In genomic region chr3:50457136-50457535, GRCm38 (mm10) we compare ENCODE assay signal across 28 mouse cellular contexts. TPM values are rescaled to one million over a fixed set of nuclear protein-coding genes. Genes with fewer than 3 reads are reported as not detected.
"Had no signal": no experiment of that assay in that cellular context is flagged by ENCODE, and none has a peak within 500 bp of the region (broad histone marks: within the 10 kb centered on the region; RNA-seq: fewer than 3 reads in every experiment).

No protein-coding gene starts in this region.

- H3K9ac ChIP-seq: embryonic facial prominence, embryonic 12.5 days; embryonic facial prominence, embryonic 13.5 days; embryonic facial prominence, embryonic 15.5 days; forebrain, embryonic 12.5 days; forebrain, embryonic 13.5 days; forebrain, embryonic 15.5 days; forebrain, postnatal 0 days had no signal

- H3K27ac ChIP-seq: embryonic facial prominence, embryonic 10.5 days; embryonic facial prominence, embryonic 12.5 days; embryonic facial prominence, embryonic 13.5 days; embryonic facial prominence, embryonic 15.5 days; forebrain, embryonic 10.5 days; forebrain, embryonic 12.5 days; forebrain, embryonic 13.5 days; forebrain, embryonic 15.5 days; gastrocnemius, adult 2 months; heart, adult 2 months had no signal

- ATAC-seq: forebrain, embryonic 13.5 days; forebrain, embryonic 14.5 days; forebrain, embryonic 15.5 days; forebrain, embryonic 16.5 days; forebrain, postnatal 0 days had no signal

- H3K9me3 ChIP-seq: embryonic facial prominence, embryonic 10.5 days; embryonic facial prominence, embryonic 12.5 days; embryonic facial prominence, embryonic 13.5 days; embryonic facial prominence, embryonic 15.5 days; forebrain, embryonic 10.5 days; forebrain, embryonic 12.5 days; forebrain, embryonic 13.5 days; forebrain, embryonic 15.5 days had no signal

- H3K27me3 ChIP-seq: embryonic facial prominence, embryonic 12.5 days; embryonic facial prominence, embryonic 13.5 days; embryonic facial prominence, embryonic 15.5 days; forebrain, embryonic 12.5 days; forebrain, embryonic 13.5 days; forebrain, embryonic 15.5 days had no signal

- H3K4me3 ChIP-seq: embryonic facial prominence, embryonic 10.5 days; embryonic facial prominence, embryonic 12.5 days; embryonic facial prominence, embryonic 13.5 days; embryonic facial prominence, embryonic 15.5 days; erythroblast, embryonic 14.5 days; forebrain, embryonic 10.5 days; forebrain, embryonic 12.5 days; forebrain, embryonic 13.5 days; forebrain, embryonic 15.5 days; gastrocnemius, adult 2 months; heart, adult 2 months had no signal

- H3K4me1 ChIP-seq: embryonic facial prominence, embryonic 10.5 days; embryonic facial prominence, embryonic 12.5 days; embryonic facial prominence, embryonic 13.5 days; embryonic facial prominence, embryonic 15.5 days; forebrain, embryonic 10.5 days; forebrain, embryonic 12.5 days; forebrain, embryonic 13.5 days; forebrain, embryonic 15.5 days had no signal

- H3K4me2 ChIP-seq: embryonic facial prominence, embryonic 12.5 days; embryonic facial prominence, embryonic 13.5 days; embryonic facial prominence, embryonic 15.5 days; forebrain, embryonic 12.5 days; forebrain, embryonic 13.5 days; forebrain, embryonic 15.5 days had no signal

- H3K36me3 ChIP-seq: embryonic facial prominence, embryonic 10.5 days; embryonic facial prominence, embryonic 12.5 days; embryonic facial prominence, embryonic 13.5 days; embryonic facial prominence, embryonic 15.5 days; forebrain, embryonic 10.5 days; forebrain, embryonic 12.5 days; forebrain, embryonic 15.5 days had no signal

- DNase-seq: cerebellum, adult 2 months; cerebellum, adult 8-10 months; cerebellum, adult 9-10 months; cerebellum, adult 9-11 months; cerebellum, postnatal 14 days; cerebellum, postnatal 25 days; cerebellum, postnatal 36 days; embryo, embryonic 11 days; forebrain, postnatal 0 days; gastrocnemius, adult 2 months; gastrocnemius, postnatal 10 days; gastrocnemius, postnatal 14 days; gastrocnemius, postnatal 25 days; gastrocnemius, postnatal 36 days; heart, adult 11 months; heart, adult 18-20 months; heart, adult 2 months had no signal

RNA-seq across cellular contexts. Expression of gene Slc7a11, which starts 13.7 kb away (rescaled TPM):
- polyA plus RNA-seq: erythroblast, embryonic 14.5 days had no signal
